Mouse (Mus musculus) adrenal gland, adult 8-10 months (tissue): ENCODE results near the gene 3110040N11Rik. TPM values are rescaled to one million over a fixed set of nuclear protein-coding genes. Genes with fewer than 3 reads are reported as not detected.
A peak's percentile ranks its signal among the peaks of the same experiment; 100 is the strongest.

Experiments
- DNase-seq: peaks from one replicate; pipeline ENCODE4 v3.0.0; 2022
- total RNA-seq, 4 experiments: library from RNA; stranded (reverse); gene quantifications; 2 replicates each; pipeline ENCODE4 v1.2.4; 2022

The 3110040N11Rik gene
- 10 to 100 TPM; 42.5 to 46.9 (median 45.0) TPM for total RNA-seq

GRCm38 (mm10) chr7:81789095-81789757, at the start of gene 3110040N11Rik:
Gene 3110040N11Rik (minus strand): TSS chr7:81789478.
- DNase-seq, result peak; percentile 74

GRCm38 (mm10) chr7:81837771-81838170, 48.5 kb upstream of the 3110040N11Rik start:
- peak; percentile 48 for DNase-seq

GRCm38 (mm10) chr7:81835430-81835829, 46.2 kb upstream of the 3110040N11Rik start:
- DNase-seq, result no peak

GRCm38 (mm10) chr7:81834847-81835246, 45.6 kb upstream of the 3110040N11Rik start:
- DNase-seq, result no peak

- DNase-seq, result peak; percentile 64
Observed at GRCm38 (mm10) chr7:81829379-81829894, 40.2 kb upstream of the 3110040N11Rik start, which contains the start of gene Btbd1. Gene Btbd1 (minus strand): TSS chr7:81829431.

- peak; percentile 61 for DNase-seq
Observed at GRCm38 (mm10) chr7:81828681-81829378, 39.6 kb upstream of the 3110040N11Rik start.

- DNase-seq, result no peak
Observed at GRCm38 (mm10) chr7:81827806-81828667, 38.8 kb upstream of the 3110040N11Rik start.

- no peak for DNase-seq
Observed at GRCm38 (mm10) chr7:81825381-81825780, 36.1 kb upstream of the 3110040N11Rik start.

- no peak for DNase-seq
Observed at GRCm38 (mm10) chr7:81824906-81825305, 35.6 kb upstream of the 3110040N11Rik start.

- DNase-seq, result no peak
Observed at GRCm38 (mm10) chr7:81806067-81806466, 16.8 kb upstream of the 3110040N11Rik start.

GRCm38 (mm10) chr7:81788536-81788935, 742 bp downstream of the 3110040N11Rik start:
- no peak for DNase-seq

GRCm38 (mm10) chr7:81777667-81778218, 11.5 kb downstream of the 3110040N11Rik start:
- no peak for DNase-seq

GRCm38 (mm10) chr7:81775325-81775724, 14.0 kb downstream of the 3110040N11Rik start:
- no peak for DNase-seq

- no peak for DNase-seq
Observed at GRCm38 (mm10) chr7:81772786-81773539, 16.3 kb downstream of the 3110040N11Rik start.

GRCm38 (mm10) chr7:81763110-81763845, 26.0 kb downstream of the 3110040N11Rik start:
- DNase-seq, result no peak

- DNase-seq, result peak; percentile 80
Observed at GRCm38 (mm10) chr7:81762180-81763109, 26.8 kb downstream of the 3110040N11Rik start, which contains the start of gene Ramac. Gene Ramac (plus strand): TSS chr7:81762925.

GRCm38 (mm10) chr7:81747956-81748355, 41.3 kb downstream of the 3110040N11Rik start:
- no peak for DNase-seq

- peak; percentile 56 for DNase-seq
Observed at GRCm38 (mm10) chr7:81744145-81744544, 45.1 kb downstream of the 3110040N11Rik start.

GRCm38 (mm10) chr7:81740010-81740409, 49.3 kb downstream of the 3110040N11Rik start:
- no peak for DNase-seq
